Mouse (Mus musculus): ENCODE data around the gene Spata9.

- no peak for TF ChIP-seq CTCF (IDR thresholded peaks at IDR 0.05; ENCODE audit: low read depth)
- no peak; the same call in 1 of the 2 replicates for TF ChIP-seq EP300 (IDR thresholded peaks at IDR 0.05; ENCODE audit: low read depth)
Measured at GRCm38 (mm10) chr13:75976218-75976617, 9.3 kb downstream of the Spata9 start.
